Mouse (Mus musculus) stomach, embryonic 15.5 days (tissue): ENCODE results near the gene Padi1. TPM values are rescaled to one million over a fixed set of nuclear protein-coding genes. Genes with fewer than 3 reads are reported as not detected.

Experiments
- ATAC-seq: fragments of 200-750 bp; cut with Nextera tagmentation; 2 replicates; pipeline ENCODE4 v1.8.0; 2017; ENCODE audit warnings: low read depth, moderate number of reproducible peaks, moderate TSS enrichment; ENCODE audit not compliant: insufficient read depth, low FRiP score
- H3K27ac ChIP-seq: fragments of 300-500 bp; sonication (generic); 2 replicates; pipeline ENCODE4 v1.5.1; 2015; ENCODE audit warnings: mild to moderate bottlenecking, inconsistent platforms
- H3K27me3 ChIP-seq: fragments of 300-500 bp; sonication (generic); replicated peaks from 2 replicates; pipeline ENCODE4 v1.6.1; 2015; ENCODE audit warnings: inconsistent platforms
- H3K36me3 ChIP-seq: fragments of 300-500 bp; sonication (generic); 2 replicates; pipeline ENCODE4 v1.6.1; 2015; ENCODE audit warnings: inconsistent platforms
- H3K4me1 ChIP-seq: fragments of 300-500 bp; sonication (generic); 2 replicates; pipeline ENCODE4 v1.6.1; 2015; ENCODE audit warnings: inconsistent platforms
- H3K4me2 ChIP-seq: fragments of 300-500 bp; sonication (generic); 2 replicates; pipeline ENCODE4 v1.6.1; 2015; ENCODE audit warnings: mild to moderate bottlenecking, inconsistent platforms
- H3K4me3 ChIP-seq: fragments of 300-500 bp; sonication (generic); replicated peaks from 2 replicates; pipeline ENCODE4 v1.5.1; 2015; ENCODE audit warnings: inconsistent platforms
- H3K9ac ChIP-seq: fragments of 300-500 bp; sonication (generic); 2 replicates; pipeline ENCODE4 v1.6.1; 2015; ENCODE audit warnings: inconsistent platforms
- H3K9me3 ChIP-seq: fragments of 300-500 bp; sonication (generic); 2 replicates; pipeline ENCODE4 v1.6.1; 2016; ENCODE audit warnings: inconsistent platforms
- WGBS: fragments of 180-500 bp; shearing (Covaris S2); methylation state at CpG from one replicate; pipeline ENCODE4 v1.1.7; 2015; 5-methylcytosine and 5-hydroxymethylcytosine counted together
- polyA plus RNA-seq: library from polyadenylated mRNA; unstranded; fragments of >200 nt; fragmentation: Nextera tagmentation; extraction: Ambion mirVana; gene quantifications from 2 replicates; pipeline ENCODE4 v1.2.1, GENCODE M21; 2015

The Padi1 gene
- polyA plus RNA-seq, 1 experiment from 2014 or later = 0.23 TPM

- Histone ChIP-seq H3K36me3 (no peaks in the 10 kb centered on the region), H3K9me3 (no peaks in the 10 kb centered on the region), H3K4me3 (no peak overlapping the region), H3K9ac (no peak overlapping the region), H3K4me1 (no peaks in the 10 kb centered on the region), H3K27me3 (no peaks in the 10 kb centered on the region), H3K4me2 (no peak overlapping the region), H3K27ac (no peak overlapping the region)
- no peak for ATAC-seq
- WGBS = 77% methylated on average over 9 of the region's 9 CpGs
Observed at GRCm38 (mm10) chr4:140877441-140877840, 31.9 kb upstream of the Padi1 start.

- H3K9ac ChIP-seq = no peak overlapping the region
- H3K9me3 ChIP-seq = no peaks in the 10 kb centered on the region
- H3K4me1 ChIP-seq = no peaks in the 10 kb centered on the region
- no peak overlapping the region for H3K4me2 ChIP-seq
- H3K36me3 ChIP-seq = no peaks in the 10 kb centered on the region
- H3K27ac ChIP-seq = no peak overlapping the region
- no peak for ATAC-seq
- H3K27me3 ChIP-seq = no peaks in the 10 kb centered on the region
- H3K4me3 ChIP-seq = no peak overlapping the region
- 49% methylated on average over 6 of the region's 6 CpGs for WGBS
Observed at GRCm38 (mm10) chr4:140876681-140877080, 31.1 kb upstream of the Padi1 start.

- WGBS = 78% methylated on average over 8 of the region's 8 CpGs
- no peaks in the 10 kb centered on the region for H3K27me3 ChIP-seq
- ATAC-seq = no peak
- H3K9ac ChIP-seq = no peak overlapping the region
- no peaks in the 10 kb centered on the region for H3K4me1 ChIP-seq
- no peaks in the 10 kb centered on the region for H3K9me3 ChIP-seq
- no peak overlapping the region for H3K4me3 ChIP-seq
- H3K36me3 ChIP-seq = no peaks in the 10 kb centered on the region
- H3K27ac ChIP-seq = no peak overlapping the region
- no peak overlapping the region for H3K4me2 ChIP-seq
Observed at GRCm38 (mm10) chr4:140876161-140876560, 30.6 kb upstream of the Padi1 start.

- Histone ChIP-seq H3K27ac (no peak overlapping the region), H3K4me3 (no peak overlapping the region), H3K4me1 (peaks cover 6% of the 10 kb centered on the region; the same call in 1 of the 2 replicates), H3K36me3 (no peaks in the 10 kb centered on the region), H3K27me3 (no peaks in the 10 kb centered on the region), H3K4me2 (no peak overlapping the region), H3K9me3 (no peaks in the 10 kb centered on the region), H3K9ac (no peak overlapping the region)
- ATAC-seq = no peak
- WGBS = 44% methylated on average over 11 of the region's 11 CpGs
Observed at GRCm38 (mm10) chr4:140873011-140873410, 27.4 kb upstream of the Padi1 start.

- no peak; the same call in 1 of the 2 replicates for ATAC-seq
- Histone ChIP-seq H3K36me3 (no peaks in the 10 kb centered on the region), H3K27ac (no peak overlapping the region), H3K9ac (no peak overlapping the region), H3K4me1 (peaks cover 6% of the 10 kb centered on the region; the same call in 1 of the 2 replicates), H3K4me3 (no peak overlapping the region), H3K4me2 (no peak overlapping the region; the same call in 1 of the 2 replicates), H3K9me3 (no peaks in the 10 kb centered on the region), H3K27me3 (no peaks in the 10 kb centered on the region)
- WGBS = 55% methylated on average over 5 of the region's 5 CpGs
Observed at GRCm38 (mm10) chr4:140872686-140872992, 27.1 kb upstream of the Padi1 start.

GRCm38 (mm10) chr4:140871851-140872685 is 26.5 kb upstream of the Padi1 start:
- no peak overlapping the region; the same call in 1 of the 2 replicates for H3K4me2 ChIP-seq
- no peak overlapping the region for H3K27ac ChIP-seq
- no peak overlapping the region for H3K4me3 ChIP-seq
- H3K9ac ChIP-seq = no peak overlapping the region
- no peaks in the 10 kb centered on the region for H3K9me3 ChIP-seq
- no peak for ATAC-seq
- H3K4me1 ChIP-seq = peaks cover 6% of the 10 kb centered on the region; the same call in 1 of the 2 replicates
- WGBS = 70% methylated on average over 8 of the region's 8 CpGs
- H3K27me3 ChIP-seq = no peaks in the 10 kb centered on the region
- H3K36me3 ChIP-seq = no peaks in the 10 kb centered on the region

GRCm38 (mm10) chr4:140871376-140871775 is 25.8 kb upstream of the Padi1 start:
- Histone ChIP-seq H3K4me1 (peaks cover 6% of the 10 kb centered on the region; the same call in 1 of the 2 replicates), H3K9ac (no peak overlapping the region), H3K9me3 (no peaks in the 10 kb centered on the region), H3K36me3 (no peaks in the 10 kb centered on the region), H3K4me2 (no peak overlapping the region), H3K27ac (no peak overlapping the region), H3K4me3 (no peak overlapping the region), H3K27me3 (no peaks in the 10 kb centered on the region)
- 79% methylated on average over 3 of the region's 3 CpGs for WGBS
- no peak for ATAC-seq

GRCm38 (mm10) chr4:140870876-140871275 is 25.3 kb upstream of the Padi1 start:
- no peak overlapping the region for H3K4me3 ChIP-seq
- no peak for ATAC-seq
- peaks cover 6% of the 10 kb centered on the region; the same call in 1 of the 2 replicates for H3K4me1 ChIP-seq
- no peak overlapping the region for H3K9ac ChIP-seq
- WGBS = 82% methylated on average over 7 of the region's 7 CpGs
- H3K4me2 ChIP-seq = no peak overlapping the region
- no peaks in the 10 kb centered on the region for H3K9me3 ChIP-seq
- H3K36me3 ChIP-seq = no peaks in the 10 kb centered on the region
- no peaks in the 10 kb centered on the region for H3K27me3 ChIP-seq
- no peak overlapping the region for H3K27ac ChIP-seq

GRCm38 (mm10) chr4:140869945-140870344 is 24.4 kb upstream of the Padi1 start:
- Histone ChIP-seq H3K9me3 (no peaks in the 10 kb centered on the region), H3K27ac (no peak overlapping the region), H3K4me1 (peaks cover 6% of the 10 kb centered on the region; the same call in 1 of the 2 replicates), H3K4me3 (no peak overlapping the region), H3K4me2 (no peak overlapping the region), H3K27me3 (no peaks in the 10 kb centered on the region), H3K36me3 (no peaks in the 10 kb centered on the region), H3K9ac (no peak overlapping the region)
- WGBS = 87% methylated on average over 8 of the region's 8 CpGs
- ATAC-seq = no peak

- peak overlapping the region; percentile 19; the same call in 1 of the 2 replicates for H3K4me2 ChIP-seq
- H3K27me3 ChIP-seq = no peaks in the 10 kb centered on the region
- ATAC-seq = no peak
- H3K36me3 ChIP-seq = no peaks in the 10 kb centered on the region
- H3K9me3 ChIP-seq = no peaks in the 10 kb centered on the region
- WGBS = 2% methylated on average over 14 of the region's 14 CpGs
- no peak overlapping the region for H3K27ac ChIP-seq
- H3K4me3 ChIP-seq = no peak overlapping the region
- peaks cover 6% of the 10 kb centered on the region; the same call in 1 of the 2 replicates for H3K4me1 ChIP-seq
- no peak overlapping the region for H3K9ac ChIP-seq
Observed at GRCm38 (mm10) chr4:140868484-140869190, 23.1 kb upstream of the Padi1 start.

GRCm38 (mm10) chr4:140862036-140862650 is 16.6 kb upstream of the Padi1 start:
- H3K4me1 ChIP-seq = no peaks in the 10 kb centered on the region
- no peak overlapping the region for H3K4me2 ChIP-seq
- H3K27me3 ChIP-seq = no peaks in the 10 kb centered on the region
- H3K36me3 ChIP-seq = no peaks in the 10 kb centered on the region
- WGBS = 77% methylated on average over 11 of the region's 11 CpGs
- ATAC-seq = no peak
- no peak overlapping the region for H3K9ac ChIP-seq
- H3K27ac ChIP-seq = no peak overlapping the region
- no peak overlapping the region for H3K4me3 ChIP-seq
- no peaks in the 10 kb centered on the region for H3K9me3 ChIP-seq

GRCm38 (mm10) chr4:140860767-140861147 is 15.2 kb upstream of the Padi1 start:
- Histone ChIP-seq H3K27ac (no peak overlapping the region; the same call in 1 of the 2 replicates), H3K4me1 (no peaks in the 10 kb centered on the region), H3K27me3 (no peaks in the 10 kb centered on the region), H3K36me3 (no peaks in the 10 kb centered on the region), H3K4me2 (no peak overlapping the region), H3K4me3 (no peak overlapping the region), H3K9ac (no peak overlapping the region), H3K9me3 (no peaks in the 10 kb centered on the region)
- WGBS = 67% methylated on average over 7 of the region's 7 CpGs
- ATAC-seq = peak; percentile 88
